Mouse (Mus musculus): Measurements from ENCODE around the gene Mrps23. TPM values are rescaled to one million over a fixed set of nuclear protein-coding genes. Genes with fewer than 3 reads are reported as not detected.

Mrps23 gene
- polyA plus RNA-seq, 1 experiment from 2014 or later: 93.9 TPM

DNA sequence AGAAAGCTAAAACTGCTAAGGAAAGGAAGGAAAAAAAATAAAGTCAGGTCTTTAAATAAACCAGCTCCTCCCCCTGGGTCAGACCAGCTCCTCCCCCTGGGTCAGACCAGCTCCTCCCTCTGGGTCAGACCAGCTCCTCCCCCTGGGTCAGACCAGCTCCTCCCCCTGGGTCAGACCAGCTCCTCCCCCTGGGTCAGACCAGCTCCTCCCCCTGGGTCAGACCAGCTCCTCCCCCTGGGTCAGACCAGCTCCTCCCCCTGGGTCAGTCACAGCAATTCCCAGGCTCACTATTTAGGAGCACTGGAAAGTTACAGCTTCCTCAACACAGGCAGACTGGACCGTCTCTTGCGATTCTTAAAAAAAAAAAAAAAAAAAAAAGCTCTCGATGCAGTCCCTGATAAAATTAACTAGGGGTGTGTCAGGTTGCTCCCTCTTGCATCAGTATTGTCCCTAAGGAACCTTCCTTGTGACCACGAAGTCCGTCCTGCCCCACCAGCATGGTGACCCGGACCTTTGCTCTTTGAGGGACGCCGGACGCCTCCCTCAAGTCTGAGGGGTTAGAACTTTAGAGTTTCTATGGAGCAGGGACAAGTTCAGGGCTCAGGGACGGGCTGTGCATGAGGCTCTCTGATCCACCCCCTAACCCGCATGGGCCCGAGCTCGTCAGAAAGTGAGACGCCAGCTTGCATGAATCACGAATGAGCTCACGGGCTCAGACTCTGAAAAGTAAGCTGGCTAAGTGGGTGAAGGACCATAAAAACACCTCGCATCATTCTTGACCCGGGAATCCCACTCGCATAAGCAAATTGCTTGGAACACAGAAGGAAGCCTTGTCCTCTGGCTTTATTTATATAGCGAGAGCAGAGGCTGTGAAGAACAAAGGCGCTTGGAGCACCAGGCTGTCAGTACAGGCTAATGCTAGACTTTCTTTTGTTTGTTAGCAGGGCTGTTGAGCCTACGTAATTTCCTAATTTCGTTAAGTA, 31.3 kb downstream of the Mrps23 start:
- Histone ChIP-seq H3K36me3 (no peaks in the 10 kb centered on the region), H3K4me2 (peak overlapping the region; percentile 44), H3K9ac (no peak overlapping the region), H3K9me3 (replicated peaks) (no peaks in the 10 kb centered on the region), H3K4me1 (replicated peaks) (peaks cover 16% of the 10 kb centered on the region), H3K4me3 (0 out of 2 replicates have a peak overlapping the region, but pooled peaks have one; percentile 11), H3K27me3 (no peaks in the 10 kb centered on the region), H3K27ac (peak overlapping the region; percentile 49; the same call in 1 of the 2 replicates)
- WGBS: 23% methylated on average over 23 of the region's 23 CpGs
- ATAC-seq (replicated peaks; ENCODE audit: insufficient number of reproducible peaks, insufficient read depth, low FRiP score, low read depth): 0 out of 2 replicates have a peak, but pooled peaks have one; percentile 28

DNA sequence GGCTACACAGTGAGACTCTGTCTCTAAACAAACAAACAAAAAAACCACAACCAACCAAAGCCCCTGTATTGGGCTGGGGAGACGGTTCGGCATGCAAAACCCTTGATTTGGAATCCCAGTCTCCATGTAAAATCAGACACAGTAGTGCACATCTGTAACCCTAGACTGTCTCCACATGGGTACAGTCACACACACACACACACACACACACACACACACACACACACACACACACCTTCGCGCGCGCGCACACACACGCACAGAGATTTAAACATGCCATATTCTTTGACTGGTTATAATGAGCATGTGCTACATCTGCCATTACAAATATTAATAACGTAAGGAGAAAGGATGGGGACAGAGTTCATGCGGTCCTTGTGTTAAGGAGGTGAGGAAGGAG, 36.1 kb downstream of the Mrps23 start:
- Histone ChIP-seq H3K9ac (no peak overlapping the region), H3K4me2 (no peak overlapping the region), H3K9me3 (replicated peaks) (no peaks in the 10 kb centered on the region), H3K27ac (no peak overlapping the region), H3K4me1 (replicated peaks) (peaks cover 8% of the 10 kb centered on the region; the same call in 1 of the 2 replicates), H3K36me3 (no peaks in the 10 kb centered on the region), H3K27me3 (no peaks in the 10 kb centered on the region), H3K4me3 (no peak overlapping the region)
- no peak for ATAC-seq (replicated peaks; ENCODE audit: insufficient number of reproducible peaks, insufficient read depth, low FRiP score, low read depth)
- 95% methylated on average over 10 of the region's 10 CpGs for WGBS

- ATAC-seq (replicated peaks; ENCODE audit: insufficient number of reproducible peaks, insufficient read depth, low FRiP score, low read depth): no peak
- H3K27me3 ChIP-seq: no peaks in the 10 kb centered on the region
- no peaks in the 10 kb centered on the region for H3K36me3 ChIP-seq
- H3K9ac ChIP-seq: no peak overlapping the region
- H3K9me3 ChIP-seq (replicated peaks): no peaks in the 10 kb centered on the region
- no peak overlapping the region for H3K4me2 ChIP-seq
- H3K4me3 ChIP-seq: no peak overlapping the region
- H3K27ac ChIP-seq: no peak overlapping the region
- H3K4me1 ChIP-seq (replicated peaks): peaks cover 4% of the 10 kb centered on the region; the same call in 1 of the 2 replicates
- WGBS: 39% methylated on average over 10 of the region's 10 CpGs
Observed at GRCm38 (mm10) chr11:88240736-88241353, 36.7 kb downstream of the Mrps23 start.

DNA sequence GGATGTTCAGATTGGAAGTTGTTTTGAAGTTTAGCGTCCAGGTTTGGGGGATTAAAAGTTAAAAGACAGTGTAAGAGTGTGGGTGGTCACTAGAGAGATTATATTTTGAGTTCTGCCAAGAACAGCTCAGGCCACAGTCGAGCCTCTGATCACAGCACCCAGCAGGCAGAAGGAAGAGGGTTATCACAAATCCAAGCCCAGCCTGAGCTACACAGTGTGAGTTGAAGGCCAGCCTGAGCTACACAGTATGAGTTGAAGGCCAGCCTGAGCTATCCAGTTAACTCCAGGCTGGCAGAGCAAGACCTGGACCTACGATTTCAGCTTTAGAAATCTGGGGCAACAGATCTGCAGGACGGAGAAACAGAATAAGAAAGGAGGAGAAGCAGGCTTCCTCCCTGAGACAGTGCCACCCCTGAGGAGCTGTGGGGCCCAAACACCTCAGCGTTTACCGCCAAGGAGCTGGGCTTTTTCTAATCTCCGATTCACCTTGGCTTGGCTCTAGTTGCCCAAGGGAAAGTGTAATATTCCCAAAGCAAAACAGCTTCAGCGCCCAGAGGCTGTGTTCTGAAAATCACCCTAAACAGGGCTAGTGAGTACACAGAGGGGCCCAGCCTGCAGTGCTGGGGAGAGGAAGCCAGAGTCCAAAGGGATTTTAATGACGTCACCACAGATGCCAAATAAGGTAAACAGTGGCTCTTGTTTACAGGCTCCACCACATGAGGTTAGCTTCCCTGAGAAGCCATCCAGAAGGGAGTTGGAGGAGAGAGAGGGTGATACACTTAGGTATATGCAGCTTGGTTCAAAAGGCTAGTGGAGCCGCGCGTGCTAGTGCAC, 37.5 kb downstream of the Mrps23 start:
- Histone ChIP-seq H3K4me3 (no peak overlapping the region), H3K9ac (no peak overlapping the region), H3K36me3 (no peaks in the 10 kb centered on the region), H3K4me1 (replicated peaks) (0 out of 2 replicates have a peak, but pooled peaks cover 3% of the 10 kb centered on the region), H3K4me2 (no peak overlapping the region), H3K27me3 (no peaks in the 10 kb centered on the region), H3K27ac (no peak overlapping the region), H3K9me3 (replicated peaks) (no peaks in the 10 kb centered on the region)
- no peak for ATAC-seq (replicated peaks; ENCODE audit: insufficient number of reproducible peaks, insufficient read depth, low FRiP score, low read depth)
- WGBS: 56% methylated on average over 12 of the region's 12 CpGs

DNA sequence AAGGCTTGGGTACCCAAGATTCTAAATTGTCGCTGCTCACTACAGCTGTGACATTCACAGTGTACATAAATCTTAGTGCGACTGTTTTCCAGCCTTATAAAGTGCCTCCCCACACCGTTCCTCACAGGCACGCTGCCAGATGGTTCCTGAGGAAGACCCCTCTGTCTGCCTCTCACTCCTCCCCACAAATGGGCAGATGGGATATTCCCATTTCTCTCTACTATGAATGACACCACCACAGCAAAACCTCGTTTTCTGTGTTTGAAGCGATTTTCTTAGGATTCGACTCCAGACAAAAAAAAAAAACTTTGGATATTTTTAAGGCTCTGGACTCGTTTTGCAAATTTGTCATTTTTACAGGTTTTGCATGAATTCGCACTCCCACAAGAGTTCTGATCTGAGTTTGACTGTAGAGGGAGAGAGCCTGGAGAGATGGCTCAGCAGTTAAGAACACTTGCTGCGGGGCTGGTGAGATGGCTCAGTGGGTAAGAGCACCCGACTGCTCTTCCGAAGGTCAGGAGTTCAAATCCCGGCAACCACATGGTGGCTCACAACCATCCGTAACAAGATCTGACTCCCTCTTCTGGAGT, 41.5 kb downstream of the Mrps23 start:
- H3K27ac ChIP-seq: no peak overlapping the region
- H3K9ac ChIP-seq: no peak overlapping the region
- H3K4me2 ChIP-seq: no peak overlapping the region
- ATAC-seq (replicated peaks; ENCODE audit: insufficient number of reproducible peaks, insufficient read depth, low FRiP score, low read depth): no peak
- H3K4me1 ChIP-seq (replicated peaks): peaks cover 14% of the 10 kb centered on the region
- WGBS: 83% methylated on average over 14 of the region's 14 CpGs
- no peaks in the 10 kb centered on the region for H3K9me3 ChIP-seq (replicated peaks)
- H3K36me3 ChIP-seq: no peaks in the 10 kb centered on the region
- no peak overlapping the region for H3K4me3 ChIP-seq
- H3K27me3 ChIP-seq: no peaks in the 10 kb centered on the region

GRCm38 (mm10) chr11:88248636-88249035, 44.4 kb downstream of the Mrps23 start:
- no peaks in the 10 kb centered on the region for H3K36me3 ChIP-seq
- no peak for ATAC-seq (replicated peaks; ENCODE audit: insufficient number of reproducible peaks, insufficient read depth, low FRiP score, low read depth)
- H3K4me2 ChIP-seq: no peak overlapping the region
- no peak overlapping the region for H3K9ac ChIP-seq
- H3K4me1 ChIP-seq (replicated peaks): peaks cover 43% of the 10 kb centered on the region
- WGBS: 70% methylated on average over 5 of the region's 5 CpGs
- no peaks in the 10 kb centered on the region for H3K27me3 ChIP-seq
- H3K27ac ChIP-seq: no peak overlapping the region
- H3K9me3 ChIP-seq (replicated peaks): no peaks in the 10 kb centered on the region
- H3K4me3 ChIP-seq: no peak overlapping the region

GRCm38 (mm10) chr11:88250568-88250967, 46.4 kb downstream of the Mrps23 start:
- Histone ChIP-seq H3K4me2 (no peak overlapping the region), H3K9me3 (replicated peaks) (no peaks in the 10 kb centered on the region), H3K27ac (peak overlapping the region; percentile 79), H3K9ac (no peak overlapping the region), H3K4me3 (no peak overlapping the region), H3K27me3 (no peaks in the 10 kb centered on the region), H3K36me3 (no peaks in the 10 kb centered on the region), H3K4me1 (replicated peaks) (peaks cover 43% of the 10 kb centered on the region)
- 22% methylated on average over 3 of the region's 3 CpGs for WGBS
- peak; percentile 88 for ATAC-seq (replicated peaks; ENCODE audit: insufficient number of reproducible peaks, insufficient read depth, low FRiP score, low read depth)

DNA sequence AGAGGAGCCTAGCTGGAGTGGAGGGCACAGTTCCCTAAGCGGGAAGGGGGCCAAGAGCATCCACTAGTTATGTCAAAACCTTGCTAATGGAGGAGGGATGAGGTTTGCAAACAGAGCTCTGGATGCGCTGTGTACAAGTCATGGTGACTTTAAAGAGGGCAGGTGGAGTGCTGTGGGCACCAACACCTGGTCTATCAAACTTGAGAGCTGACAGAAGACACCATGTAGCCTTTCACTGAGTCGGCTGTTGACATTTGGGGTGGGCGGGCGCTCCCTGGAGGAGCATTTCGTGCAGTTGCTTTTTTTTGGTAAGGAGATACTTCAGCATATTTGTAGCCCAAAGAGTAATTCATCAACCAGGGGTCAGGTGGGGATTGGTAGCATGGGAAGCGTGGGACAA, 47.1 kb downstream of the Mrps23 start:
- Histone ChIP-seq H3K9me3 (replicated peaks) (no peaks in the 10 kb centered on the region), H3K27ac (peak overlapping the region; percentile 79), H3K4me2 (no peak overlapping the region), H3K4me3 (no peak overlapping the region), H3K27me3 (no peaks in the 10 kb centered on the region), H3K4me1 (replicated peaks) (peaks cover 43% of the 10 kb centered on the region), H3K36me3 (no peaks in the 10 kb centered on the region), H3K9ac (no peak overlapping the region)
- WGBS: 75% methylated on average over 7 of the region's 7 CpGs
- ATAC-seq (replicated peaks; ENCODE audit: insufficient number of reproducible peaks, insufficient read depth, low FRiP score, low read depth): no peak

DNA sequence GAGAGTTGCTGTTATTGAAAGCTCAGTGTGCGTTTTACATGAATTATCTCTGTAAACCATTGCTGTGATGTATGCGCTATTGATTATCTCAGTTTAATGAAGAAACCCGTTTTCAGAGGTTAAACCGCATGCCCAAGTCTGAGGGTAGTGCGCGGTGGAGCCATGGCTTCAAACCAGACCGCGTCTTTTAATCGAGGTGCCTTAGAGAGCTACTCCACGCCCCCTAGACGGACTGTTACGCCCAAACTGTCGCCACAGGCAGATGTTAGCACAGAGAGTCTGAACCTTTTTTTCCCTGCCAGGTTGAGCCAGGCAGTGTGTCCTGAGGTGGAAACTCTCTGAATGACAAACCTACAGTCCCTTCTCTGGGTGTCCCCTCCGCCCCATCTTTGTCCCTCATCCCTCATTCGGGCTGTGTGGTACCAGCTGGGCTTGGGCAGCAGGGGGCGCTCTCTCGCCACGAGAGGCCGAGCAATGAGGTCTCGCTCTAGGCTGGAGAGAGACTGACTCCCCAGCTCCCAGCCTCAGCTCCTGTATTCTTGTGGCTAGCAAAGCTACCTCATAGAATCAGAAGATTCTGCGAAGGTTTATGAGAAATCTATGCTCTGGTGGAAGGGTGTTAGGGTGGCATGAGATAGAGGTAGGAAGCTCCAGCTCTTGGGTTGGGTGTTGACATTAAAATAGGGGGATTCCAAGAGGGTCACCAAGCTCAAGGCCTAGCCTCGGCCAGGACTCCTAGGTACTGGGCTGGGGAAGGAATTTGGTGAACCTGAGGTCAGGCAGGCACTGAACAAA, 48.0 kb downstream of the Mrps23 start:
- H3K27me3 ChIP-seq: no peaks in the 10 kb centered on the region
- H3K9ac ChIP-seq: no peak overlapping the region
- peak overlapping the region; percentile 71 for H3K27ac ChIP-seq
- ATAC-seq (replicated peaks; ENCODE audit: insufficient number of reproducible peaks, insufficient read depth, low FRiP score, low read depth): peak; percentile 71
- H3K9me3 ChIP-seq (replicated peaks): no peaks in the 10 kb centered on the region
- H3K4me2 ChIP-seq: peak overlapping the region; percentile 58
- H3K36me3 ChIP-seq: no peaks in the 10 kb centered on the region
- peaks cover 43% of the 10 kb centered on the region for H3K4me1 ChIP-seq (replicated peaks)
- peak overlapping the region; percentile 24 for H3K4me3 ChIP-seq
- WGBS: 14% methylated on average over 22 of the region's 22 CpGs

GRCm38 (mm10) chr11:88252767-88253513, 48.8 kb downstream of the Mrps23 start:
- no peaks in the 10 kb centered on the region for H3K9me3 ChIP-seq (replicated peaks)
- H3K9ac ChIP-seq: no peak overlapping the region
- peak; percentile 41 for ATAC-seq (replicated peaks; ENCODE audit: insufficient number of reproducible peaks, insufficient read depth, low FRiP score, low read depth)
- H3K4me3 ChIP-seq: no peak overlapping the region
- 21% methylated on average over 18 of the region's 18 CpGs for WGBS
- H3K4me1 ChIP-seq (replicated peaks): peaks cover 43% of the 10 kb centered on the region
- H3K27me3 ChIP-seq: no peaks in the 10 kb centered on the region
- no peak overlapping the region for H3K4me2 ChIP-seq
- peak overlapping the region; percentile 71 for H3K27ac ChIP-seq
- no peaks in the 10 kb centered on the region for H3K36me3 ChIP-seq
